Mouse (Mus musculus) CH12.LX (cell line): ENCODE data around the gene Phgdh.

Experiments
- CHD2 ChIP-seq: IDR thresholded peaks from 2 replicates; pipeline ENCODE4 v1.6.1; 2011; ENCODE audit warnings: low read length, improper control_type of control experiment
- CTCF ChIP-seq, 2 experiments: IDR thresholded peaks in 1 of 2; conservative IDR thresholded peaks in 1 of 2; 2 replicates each; pipeline ENCODE4 v1.5.1; 2011 to 2012; ENCODE audit warnings: low read depth in 2 of 2, low read length in 2 of 2, improper control_type of control experiment in 1 of 2, inconsistent platforms in 1 of 2, mild to moderate bottlenecking in 1 of 2, moderate library complexity in 1 of 2
- E2F4 ChIP-seq: IDR thresholded peaks from 2 replicates; pipeline ENCODE4 v1.6.1; 2011; ENCODE audit warnings: low read depth, low read length, improper control_type of control experiment; ENCODE audit not compliant: insufficient replicate concordance
- EP300 ChIP-seq: IDR thresholded peaks from 2 replicates; pipeline ENCODE4 v1.6.1; 2011; ENCODE audit warnings: low read length, improper control_type of control experiment
- GABPA ChIP-seq: IDR thresholded peaks from 2 replicates; pipeline ENCODE4 v1.6.1; 2012; ENCODE audit warnings: low read depth, low read length, improper control_type of control experiment, inconsistent platforms; ENCODE audit not compliant: insufficient replicate concordance
- MAX ChIP-seq: IDR thresholded peaks from 2 replicates; pipeline ENCODE4 v1.6.1; 2011; ENCODE audit warnings: low read length, improper control_type of control experiment
- MXI1 ChIP-seq: IDR thresholded peaks from 2 replicates; pipeline ENCODE4 v1.6.1; 2011; ENCODE audit warnings: mild to moderate bottlenecking, low read depth, low read length, improper control_type of control experiment
- POLR2A ChIP-seq: IDR thresholded peaks from 2 replicates; pipeline ENCODE4 v1.6.1; 2011; ENCODE audit warnings: low read depth, mild to moderate bottlenecking, improper control_type of control experiment, low read length
- SIN3A ChIP-seq: IDR thresholded peaks from 2 replicates; pipeline ENCODE4 v1.6.1; 2012; ENCODE audit warnings: low read length, improper control_type of control experiment, inconsistent platforms
- SMC3 ChIP-seq: IDR thresholded peaks from 2 replicates; pipeline ENCODE4 v1.6.1; 2011; ENCODE audit warnings: low read depth, low read length, improper control_type of control experiment
- TCF12 ChIP-seq: IDR thresholded peaks from 2 replicates; pipeline ENCODE4 v1.6.1; 2014; ENCODE audit warnings: low read depth, mild to moderate bottlenecking, inconsistent platforms, low read length, improper control_type of control experiment

- TF ChIP-seq TCF12 (no peak), CTCF (conservative IDR thresholded peaks at IDR 0.05 in 1 of 2, IDR thresholded peaks at IDR 0.05 in 1 of 2; ENCODE audit: low read depth in 2 of 2, low read length in 2 of 2) (no peak), POLR2A (no peak), EP300 (no peak), SIN3A (no peak), SMC3 (no peak), MXI1 (no peak), CHD2 (no peak), MAX (no peak), GABPA (no peak), E2F4 (no peak)
Observed at GRCm38 (mm10) chr3:98348705-98349104, 8.9 kb upstream of the Phgdh start.
